Mouse (Mus musculus) lung, adult 10 weeks (tissue): ENCODE measurements around the gene Slamf7. TPM values are rescaled to one million over a fixed set of nuclear protein-coding genes. Genes with fewer than 3 reads are reported as not detected.

Experiments used
- polyA plus RNA-seq: library from polyadenylated mRNA; stranded (reverse); fragments of 350-450 nt; fragmentation: Illumina TruSeq; extraction: RNeasy Lipid Tissue Mini Kit (QIAGEN cat#74804); gene quantifications from one replicate; pipeline ENCODE4 v1.2.3, GENCODE M21; 2014; ENCODE audit warnings: low read depth, low replicate concordance; ENCODE audit not compliant: insufficient read depth

The Slamf7 gene
- 3.2 TPM for polyA plus RNA-seq

GRCm38 (mm10) chr1:171652734-171653133 is at the start of gene Slamf7:
Gene Slamf7, minus strand, starts transcription at chr1:171653035.

DNA sequence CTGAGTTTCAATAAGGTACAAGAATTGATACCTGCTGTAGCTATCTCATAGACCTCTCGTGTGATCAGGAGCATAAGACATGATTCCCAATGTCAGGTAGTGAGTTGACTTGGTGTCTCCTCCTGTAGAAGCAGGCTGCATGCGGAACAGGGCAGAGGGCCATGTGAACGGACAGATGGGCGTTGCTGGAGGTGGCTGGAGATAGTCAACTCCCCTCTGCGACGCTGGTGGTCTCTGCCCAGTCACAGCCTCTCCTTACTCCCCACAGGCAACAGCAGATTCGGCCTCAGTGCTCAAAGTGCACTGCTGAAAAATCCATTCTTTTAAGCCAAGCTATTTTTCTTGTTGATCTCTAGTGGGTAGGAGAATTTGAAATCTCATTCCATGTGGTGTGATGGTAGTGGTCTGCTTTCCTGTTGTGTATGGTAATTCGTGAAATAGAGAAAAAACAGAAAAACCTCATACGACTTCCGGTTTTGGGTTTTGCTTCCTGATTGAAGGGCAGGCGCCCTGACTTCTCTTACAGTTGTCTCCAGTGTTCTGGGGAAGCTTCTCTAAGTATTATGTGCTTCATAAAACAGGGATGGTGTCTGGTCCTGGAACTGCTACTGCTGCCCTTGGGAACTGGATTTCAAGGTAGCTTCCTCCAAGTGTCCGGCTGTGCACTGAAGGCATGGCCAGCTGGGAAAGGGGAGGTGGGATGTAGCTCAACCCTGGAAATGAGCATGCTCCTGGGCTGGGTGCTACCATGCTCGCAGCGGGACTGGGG is 28.9 kb upstream of the Slamf7 start, which contains the start of gene Cd48:
Cd48 (plus strand) TSS at position 479 of the 769 bp plus-strand sequence.

GRCm38 (mm10) chr1:171607176-171607575 is 45.7 kb downstream of the Slamf7 start, which contains the start of gene Ly9:
Gene Ly9, minus strand, starts transcription at chr1:171607410.

Other genes starting within 250 kb of the Slamf7 start
- 86.9 TPM for gene Usf1, start 241.7 kb downstream of the Slamf7 start, polyA plus RNA-seq
- 19.4 TPM for gene Tstd1, start 234.2 kb downstream of the Slamf7 start, polyA plus RNA-seq
- gene F11r, start 215.5 kb downstream of the Slamf7 start, polyA plus RNA-seq: 120 TPM
- gene Alyref2, start 149.6 kb downstream of the Slamf7 start, polyA plus RNA-seq: 4.7 TPM
- not detected for gene Itln1, start 117.7 kb downstream of the Slamf7 start, polyA plus RNA-seq
- gene Cd244a, start 93.8 kb downstream of the Slamf7 start, polyA plus RNA-seq: 2.3 TPM
- gene Ly9, start 45.6 kb downstream of the Slamf7 start, polyA plus RNA-seq: 7.1 TPM
- 28.8 TPM for gene Cd48, start 29.0 kb upstream of the Slamf7 start, polyA plus RNA-seq
- gene Slamf1, start 114.1 kb upstream of the Slamf7 start, polyA plus RNA-seq: 0.55 TPM
- gene Cd84, start 186.7 kb upstream of the Slamf7 start, polyA plus RNA-seq: 14.1 TPM
- gene Gm10521, start 242.6 kb upstream of the Slamf7 start, polyA plus RNA-seq: 0.25 TPM